In genomic region chr16:30870676-30871075, GRCm38 (mm10) we compare ENCODE assay signal across 15 mouse cellular contexts.
DNase-seq lines count a peak whose midpoint lies in the region; ATAC-seq and TF ChIP-seq lines count a peak whose summit lies in the region.
"Had no signal": no experiment of that assay in that cellular context is flagged by ENCODE, and none has a peak within 500 bp of the region (broad histone marks: within the 10 kb centered on the region; RNA-seq: fewer than 3 reads in every experiment).

No protein-coding gene starts in this region.

- H3K9me3 ChIP-seq in heart, embryonic 15.5 days (replicated peaks) = no peaks in the 10 kb centered on the region
- peaks cover 4% of the 10 kb centered on the region; the same call in 1 of the 2 replicates for H3K9me3 ChIP-seq in liver, embryonic 12.5 days (replicated peaks)
- no peaks in the 10 kb centered on the region for H3K9me3 ChIP-seq in liver, embryonic 11.5 days (ENCODE audit: control insufficient read depth, low read length)
- H3K9me3 ChIP-seq in limb, embryonic 11.5 days (ENCODE audit: control insufficient read depth, low read length) = no peaks in the 10 kb centered on the region
- no peaks in the 10 kb centered on the region for H3K9me3 ChIP-seq in midbrain, postnatal 0 days (ENCODE audit: low read length)
- H3K9me3 ChIP-seq: forebrain, embryonic 15.5 days; G1E; heart, embryonic 10.5 days; neural tube, embryonic 15.5 days had no signal

- intact Hi-C loops in heart, postnatal 36 days (cut with DNase I) = loop anchor here (1.0 to 2.0 kb wide), 3 partner anchors 78 to 266 kb away; no protein-coding TSS in a partner anchor

- no peak for ATAC-seq in heart, embryonic 15.5 days (replicated peaks; ENCODE audit: insufficient number of reproducible peaks, insufficient read depth, low FRiP score, low read depth)
- ATAC-seq in liver, embryonic 12.5 days = no peak
- no peak for ATAC-seq in liver, embryonic 11.5 days (replicated peaks; ENCODE audit: low FRiP score)
- ATAC-seq in limb, embryonic 11.5 days (ENCODE audit: insufficient number of reproducible peaks, low FRiP score, low TSS enrichment, low read depth) = no peak
- no peak for ATAC-seq in midbrain, postnatal 0 days (ENCODE audit: low FRiP score)
- ATAC-seq: forebrain, embryonic 15.5 days; hindbrain, postnatal 0 days had no signal

- 22% methylated on average over 2 of the region's 2 CpGs for WGBS in heart, embryonic 15.5 days
- WGBS in liver, embryonic 12.5 days (ENCODE audit: insufficient replicate concordance) = 39% methylated on average over 2 of the region's 2 CpGs
- WGBS in liver, embryonic 11.5 days = 36% methylated on average over 2 of the region's 2 CpGs
- WGBS in limb, embryonic 11.5 days = 11% methylated on average over 2 of the region's 2 CpGs
- 28% methylated on average over 2 of the region's 2 CpGs for WGBS in midbrain, postnatal 0 days

- DNase-seq in heart, postnatal 36 days = no peak
- DNase-seq in liver, embryonic 11.5 days (ENCODE audit: low spot score) = no peak
- DNase-seq in embryo, embryonic 11 days = peak; percentile 47
- peak; percentile 40 for DNase-seq in limb, embryonic 11.5 days (ENCODE audit: low spot score)
- no peak for DNase-seq in cerebellum, adult 11 months
- no peak for DNase-seq in midbrain, postnatal 0 days (ENCODE audit: low spot score)
- DNase-seq: left cerebral cortex, postnatal 4 days had no signal

- peak overlapping the region; percentile 23; the same call in 1 of the 2 replicates for H3K27ac ChIP-seq in heart, embryonic 15.5 days
- no peak overlapping the region for H3K27ac ChIP-seq in liver, embryonic 12.5 days
- no peak overlapping the region for H3K27ac ChIP-seq in liver, embryonic 11.5 days (ENCODE audit: low read depth, low read length)
- H3K27ac ChIP-seq in limb, embryonic 11.5 days (replicated peaks; ENCODE audit: low read depth, low read length) = no peak overlapping the region
- H3K27ac ChIP-seq in midbrain, postnatal 0 days (ENCODE audit: low read depth, low read length) = no peak overlapping the region
- H3K27ac ChIP-seq: forebrain, embryonic 15.5 days; hindbrain, postnatal 0 days; neural tube, embryonic 15.5 days had no signal

- peaks cover 16% of the 10 kb centered on the region for H3K4me1 ChIP-seq in heart, embryonic 15.5 days (replicated peaks)
- peaks cover 32% of the 10 kb centered on the region for H3K4me1 ChIP-seq in liver, embryonic 12.5 days
- peaks cover 16% of the 10 kb centered on the region for H3K4me1 ChIP-seq in liver, embryonic 11.5 days (replicated peaks; ENCODE audit: control insufficient read depth, insufficient read depth, low read length)
- H3K4me1 ChIP-seq in limb, embryonic 11.5 days (ENCODE audit: control insufficient read depth, insufficient read depth, low read length) = peaks cover 18% of the 10 kb centered on the region
- 0 out of 2 replicates have a peak, but pooled peaks cover 3% of the 10 kb centered on the region for H3K4me1 ChIP-seq in midbrain, postnatal 0 days (ENCODE audit: insufficient read depth, low read length)

- TF ChIP-seq CTCF in midbrain, postnatal 0 days (IDR thresholded peaks at IDR 0.05) = no peak

- H3K9ac ChIP-seq in heart, embryonic 15.5 days = no peak overlapping the region
- H3K9ac ChIP-seq in liver, embryonic 12.5 days = no peak overlapping the region
- no peak overlapping the region for H3K9ac ChIP-seq in liver, embryonic 11.5 days (ENCODE audit: low read depth, low read length)
- H3K9ac ChIP-seq in limb, embryonic 11.5 days (ENCODE audit: low read length) = no peak overlapping the region
- H3K9ac ChIP-seq in midbrain, postnatal 0 days (replicated peaks; ENCODE audit: low read length, poor library complexity, severe bottlenecking) = no peak overlapping the region
- H3K9ac ChIP-seq: forebrain, embryonic 15.5 days; lung, embryonic 14.5 days; neural tube, embryonic 15.5 days had no signal

- H3K36me3 ChIP-seq in heart, embryonic 15.5 days = no peaks in the 10 kb centered on the region
- H3K36me3 ChIP-seq in liver, embryonic 12.5 days = no peaks in the 10 kb centered on the region
- H3K36me3 ChIP-seq in liver, embryonic 11.5 days (ENCODE audit: control insufficient read depth, insufficient read depth, low read length) = no peaks in the 10 kb centered on the region
- no peaks in the 10 kb centered on the region for H3K36me3 ChIP-seq in limb, embryonic 11.5 days (ENCODE audit: control insufficient read depth, insufficient read depth, low read length)
- no peaks in the 10 kb centered on the region for H3K36me3 ChIP-seq in midbrain, postnatal 0 days (ENCODE audit: insufficient read depth, low read length)
- H3K36me3 ChIP-seq: forebrain, embryonic 15.5 days; G1E; heart, embryonic 10.5 days; neural tube, embryonic 15.5 days had no signal

- H3K4me3 ChIP-seq in heart, embryonic 15.5 days = no peak overlapping the region
- H3K4me3 ChIP-seq in liver, embryonic 12.5 days = no peak overlapping the region
- H3K4me3 ChIP-seq in liver, embryonic 11.5 days (ENCODE audit: low read depth, low read length) = no peak overlapping the region
- no peak overlapping the region for H3K4me3 ChIP-seq in limb, embryonic 11.5 days (ENCODE audit: low read depth, low read length)
- H3K4me3 ChIP-seq in midbrain, postnatal 0 days (ENCODE audit: low read depth, low read length) = no peak overlapping the region
- H3K4me3 ChIP-seq: forebrain, embryonic 15.5 days; heart, embryonic 10.5 days; neural tube, embryonic 15.5 days had no signal

- no peaks in the 10 kb centered on the region for H3K27me3 ChIP-seq in heart, embryonic 15.5 days
- no peaks in the 10 kb centered on the region for H3K27me3 ChIP-seq in liver, embryonic 12.5 days (replicated peaks)
- no peaks in the 10 kb centered on the region for H3K27me3 ChIP-seq in liver, embryonic 11.5 days (replicated peaks; ENCODE audit: control insufficient read depth, insufficient read depth, low read length)
- no peaks in the 10 kb centered on the region for H3K27me3 ChIP-seq in limb, embryonic 11.5 days (ENCODE audit: control insufficient read depth, insufficient read depth, low read length)
- H3K27me3 ChIP-seq in midbrain, postnatal 0 days (ENCODE audit: insufficient read depth, low read length) = no peaks in the 10 kb centered on the region
- H3K27me3 ChIP-seq: forebrain, embryonic 15.5 days; neural tube, embryonic 15.5 days had no signal

- no peak overlapping the region for H3K4me2 ChIP-seq in heart, embryonic 15.5 days
- peak overlapping the region; percentile 47; the same call in 1 of the 2 replicates for H3K4me2 ChIP-seq in liver, embryonic 12.5 days
- no peak overlapping the region for H3K4me2 ChIP-seq in liver, embryonic 11.5 days
- H3K4me2 ChIP-seq in limb, embryonic 11.5 days (ENCODE audit: low read depth, severe bottlenecking) = no peak overlapping the region
- H3K4me2 ChIP-seq in midbrain, postnatal 0 days (ENCODE audit: low read depth, low read length, poor library complexity, severe bottlenecking) = no peak overlapping the region
- H3K4me2 ChIP-seq: forebrain, embryonic 15.5 days; lung, embryonic 14.5 days; neural tube, embryonic 15.5 days had no signal

Comparison
In these comparisons a context has a peak if more than half of its experiments do, and no peak if none do; other contexts are left out.
1. DNase-seq: peak in embryo, embryonic 11 days (single experiment) and limb, embryonic 11.5 days (single experiment); none in heart, postnatal 36 days (0 of 2), liver, embryonic 11.5 days (single experiment), cerebellum, adult 11 months (single experiment) and midbrain, postnatal 0 days (single experiment).